10 mouse cellular contexts compared by ENCODE assay signal in genomic region chr5:122440095-122440630, GRCm38 (mm10). TPM values are rescaled to one million over a fixed set of nuclear protein-coding genes. Genes with fewer than 3 reads are reported as not detected.
DNase-seq lines count a peak whose midpoint lies in the region; TF ChIP-seq lines count a peak whose summit lies in the region.
"Had no signal": no experiment of that assay in that cellular context is flagged by ENCODE, and none has a peak within 500 bp of the region (broad histone marks: within the 10 kb centered on the region; RNA-seq: fewer than 3 reads in every experiment).

No protein-coding gene starts in this region.

- 78% methylated on average over 12 of the region's 12 CpGs for WGBS in kidney, adult 2 months

- DNase-seq in kidney, adult 2 months, result peak; percentile 44
- no peak for DNase-seq in kidney, adult 9 months
- DNase-seq in ES-E14 (ENCODE audit: low read depth, low spot score), result peak; percentile 36
- peak; percentile 38 for DNase-seq in kidney, postnatal 14 days
- DNase-seq in embryo, embryonic 10 days (ENCODE audit: low spot score), result no peak
- DNase-seq in urinary bladder, postnatal 10 days (ENCODE audit: low spot score), result no peak
- DNase-seq: right cerebral cortex, adult 18-20 months; thymus, postnatal 4 days had no signal

- H3K4me1 ChIP-seq in kidney, adult 2 months (ENCODE audit: control insufficient read depth, insufficient read depth, low read length), result no peaks in the 10 kb centered on the region
- peaks cover 0 to 3% of the 10 kb centered on the region in 2 experiments; a peak in 1 of 4 replicates for H3K4me1 ChIP-seq in ES-E14 (ENCODE audit: control insufficient read depth in 2 of 2, insufficient read depth in 2 of 2, low read length in 2 of 2, poor library complexity in 1 of 2)
- H3K4me1 ChIP-seq in bone marrow macrophage, adult 2 months (ENCODE audit: control insufficient read depth, insufficient read depth, low read length), result peaks cover 3% of the 10 kb centered on the region; the same call in 1 of the 2 replicates
- H3K4me1 ChIP-seq: megakaryocyte, embryonic 14.5 days had no signal

- H3K4me3 ChIP-seq in kidney, adult 2 months (ENCODE audit: insufficient read depth, low read depth, low read length), result no peak overlapping the region
- no peak overlapping the region for H3K4me3 ChIP-seq in ES-E14 (ENCODE audit: insufficient read depth in 1 of 2, low read depth in 1 of 2, low read length in 2 of 2, poor library complexity in 1 of 2, severe bottlenecking in 1 of 2)
- no peak overlapping the region for H3K4me3 ChIP-seq in bone marrow macrophage, adult 2 months (ENCODE audit: insufficient read depth, low read length)
- H3K4me3 ChIP-seq: megakaryocyte, embryonic 14.5 days had no signal

- no peak for TF ChIP-seq POLR2A in kidney, adult 2 months (IDR thresholded peaks at IDR 0.05; ENCODE audit: low read depth, low read length)
- no peak for TF ChIP-seq POLR2A in bone marrow macrophage, adult 2 months (IDR thresholded peaks at IDR 0.05; ENCODE audit: borderline replicate concordance, low read depth, low read length)

- H3K9ac ChIP-seq in ES-E14 (ENCODE audit: insufficient read depth, low read depth, low read length, poor library complexity, severe bottlenecking), result no peak overlapping the region

- in situ Hi-C loops in ES-E14 (cut with MboI; ENCODE audit: low sequenced_read_pairs in 2 of 2, unreplicated experiment in 2 of 2), result no loop called here

- H3K9me3 ChIP-seq in ES-E14 (ENCODE audit: control insufficient read depth, insufficient read depth, low read depth, low read length), result no peaks in the 10 kb centered on the region
- H3K9me3 ChIP-seq: megakaryocyte, embryonic 14.5 days had no signal

- TF ChIP-seq CTCF in kidney, adult 2 months (conservative IDR thresholded peaks at IDR 0.05; ENCODE audit: insufficient read depth, insufficient read length, low read depth, low read length), result no peak
- TF ChIP-seq CTCF in bone marrow macrophage, adult 2 months (IDR thresholded peaks at IDR 0.05; ENCODE audit: low read depth, low read length), result no peak

- no peaks in the 10 kb centered on the region for H3K27me3 ChIP-seq in kidney, adult 2 months (replicated peaks; ENCODE audit: control insufficient read depth, insufficient read depth, low read length)
- H3K27me3 ChIP-seq: megakaryocyte, embryonic 14.5 days had no signal

- peaks cover 4% of the 10 kb centered on the region for H3K36me3 ChIP-seq in kidney, adult 2 months (ENCODE audit: control insufficient read depth, insufficient read depth, low read length)
- H3K36me3 ChIP-seq in ES-E14 (ENCODE audit: control insufficient read depth, insufficient read depth, low read length, poor library complexity, severe bottlenecking), result peaks cover 83% of the 10 kb centered on the region

- H3K27ac ChIP-seq in kidney, adult 2 months (ENCODE audit: insufficient read depth, low read depth, low read length), result peak overlapping the region; percentile 77
- no peak overlapping the region for H3K27ac ChIP-seq in ES-E14 (ENCODE audit: insufficient read depth, low read depth, low read length, poor library complexity, severe bottlenecking)
- peak overlapping the region; percentile 27 for H3K27ac ChIP-seq in bone marrow macrophage, adult 2 months (ENCODE audit: insufficient read depth, low read depth, low read length)

TF ChIP-seq in ES-E14, 5 proteins besides CTCF, POLR2A, EP300 and RAD21:
- TF ChIP-seq MAFK (IDR thresholded peaks at IDR 0.05; ENCODE audit: insufficient read depth, low read depth, low read length) (no peak), HCFC1 (IDR thresholded peaks at IDR 0.05; ENCODE audit: borderline replicate concordance, insufficient read depth, low read length) (no peak), ZNF384 (IDR thresholded peaks at IDR 0.05; ENCODE audit: low read depth, low read length) (no peak), CHD2 (IDR thresholded peaks at IDR 0.05; ENCODE audit: low read depth, low read length) (no peak), ZC3H11A (IDR thresholded peaks at IDR 0.05; ENCODE audit: borderline replicate concordance, low read depth, low read length) (no peak)

RNA-seq across cellular contexts. Expression of gene Anapc7, which starts 18.7 kb away (rescaled TPM):
- 30.3 and 33.5 TPM in 2 replicates for polyA plus RNA-seq in kidney, adult 2 months (2012; rRNA removed)
- total RNA-seq in ES-E14 (2012; rRNA removed), result 51.8 and 63.2 TPM in 2 replicates
- 19.6 and 22.2 TPM in 2 replicates for polyA plus RNA-seq in bone marrow macrophage, adult 2 months (2012; ENCODE audit: insufficient read depth, insufficient read length, missing spikeins)

RNA-seq across cellular contexts. Expression of gene Arpc3, which starts 48.5 kb away (rescaled TPM):
- polyA plus RNA-seq in kidney, adult 2 months (2012; rRNA removed), result 141 and 195 TPM in 2 replicates
- total RNA-seq in ES-E14 (2012; rRNA removed), result 135 and 165 TPM in 2 replicates
- polyA plus RNA-seq in bone marrow macrophage, adult 2 months (2012; ENCODE audit: insufficient read depth, insufficient read length, missing spikeins), result 741 and 780 TPM in 2 replicates

Comparison
In these comparisons a context has a peak if more than half of its experiments do, and no peak if none do; other contexts are left out.
1. DNase-seq: peak in kidney, adult 2 months (single experiment), ES-E14 (single experiment) and kidney, postnatal 14 days (single experiment); none in kidney, adult 9 months (single experiment), embryo, embryonic 10 days (single experiment) and urinary bladder, postnatal 10 days (single experiment).